Mouse (Mus musculus): ENCODE data around the gene Xlr5b.
"Not testable (repeated sequence)": the region's sequence is repeated elsewhere in the genome, so short reads cannot be mapped to it uniquely, and the experiment has no call there.

Gene Xlr5b

DNA sequence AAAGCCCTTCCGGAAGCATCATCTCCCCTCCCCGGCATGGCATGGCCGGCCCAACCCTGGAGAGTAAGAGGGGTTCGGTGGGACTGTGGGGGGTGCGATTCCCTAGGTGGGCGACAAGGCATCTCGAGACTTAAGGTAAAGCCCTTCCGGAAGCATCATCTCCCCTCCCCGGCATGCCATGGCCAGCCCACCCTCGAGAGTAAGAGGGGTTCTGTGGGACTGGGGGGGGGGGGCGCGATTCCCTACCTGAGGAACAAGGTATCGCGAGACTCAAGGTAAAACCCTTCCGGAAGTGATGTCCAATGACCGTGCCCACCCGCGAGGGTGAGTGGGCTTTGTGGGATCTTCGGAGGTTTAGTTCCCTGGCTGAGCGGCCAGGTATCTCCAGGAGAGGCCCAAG lies at the start of gene Xlr5b:
Gene Xlr5b (plus strand): TSS at position 301 of the 400 bp plus-strand sequence.
- not testable (repeated sequence) for DNase-seq (ENCODE audit: extremely low read depth, low read depth, low spot score)

DNA sequence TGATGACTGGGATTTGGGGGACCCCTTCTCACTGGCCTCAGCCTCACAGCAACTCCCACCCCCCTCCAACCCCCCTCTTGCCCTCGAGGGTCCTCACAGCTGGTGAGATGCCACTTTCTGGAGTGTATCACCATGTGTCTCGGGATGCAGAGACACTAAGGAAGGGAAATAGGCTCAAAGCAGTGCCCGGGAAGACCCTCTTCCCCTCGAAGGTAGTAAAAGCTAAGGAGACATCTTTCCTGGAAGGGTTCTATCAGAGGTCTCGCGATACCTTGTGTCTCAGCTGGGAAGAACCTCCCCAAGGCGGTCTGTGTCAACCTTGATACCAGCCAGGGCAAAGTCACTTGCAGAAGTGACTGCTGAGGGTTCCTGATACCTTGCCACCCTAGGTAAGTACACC lies 31.8 kb upstream of the Xlr5b start, which contains the start of gene Gm14685:
Gene Gm14685 (plus strand): TSS at position 301 of the 400 bp plus-strand sequence.
- DNase-seq (ENCODE audit: extremely low read depth, low read depth, low spot score), result not testable (repeated sequence)

DNA sequence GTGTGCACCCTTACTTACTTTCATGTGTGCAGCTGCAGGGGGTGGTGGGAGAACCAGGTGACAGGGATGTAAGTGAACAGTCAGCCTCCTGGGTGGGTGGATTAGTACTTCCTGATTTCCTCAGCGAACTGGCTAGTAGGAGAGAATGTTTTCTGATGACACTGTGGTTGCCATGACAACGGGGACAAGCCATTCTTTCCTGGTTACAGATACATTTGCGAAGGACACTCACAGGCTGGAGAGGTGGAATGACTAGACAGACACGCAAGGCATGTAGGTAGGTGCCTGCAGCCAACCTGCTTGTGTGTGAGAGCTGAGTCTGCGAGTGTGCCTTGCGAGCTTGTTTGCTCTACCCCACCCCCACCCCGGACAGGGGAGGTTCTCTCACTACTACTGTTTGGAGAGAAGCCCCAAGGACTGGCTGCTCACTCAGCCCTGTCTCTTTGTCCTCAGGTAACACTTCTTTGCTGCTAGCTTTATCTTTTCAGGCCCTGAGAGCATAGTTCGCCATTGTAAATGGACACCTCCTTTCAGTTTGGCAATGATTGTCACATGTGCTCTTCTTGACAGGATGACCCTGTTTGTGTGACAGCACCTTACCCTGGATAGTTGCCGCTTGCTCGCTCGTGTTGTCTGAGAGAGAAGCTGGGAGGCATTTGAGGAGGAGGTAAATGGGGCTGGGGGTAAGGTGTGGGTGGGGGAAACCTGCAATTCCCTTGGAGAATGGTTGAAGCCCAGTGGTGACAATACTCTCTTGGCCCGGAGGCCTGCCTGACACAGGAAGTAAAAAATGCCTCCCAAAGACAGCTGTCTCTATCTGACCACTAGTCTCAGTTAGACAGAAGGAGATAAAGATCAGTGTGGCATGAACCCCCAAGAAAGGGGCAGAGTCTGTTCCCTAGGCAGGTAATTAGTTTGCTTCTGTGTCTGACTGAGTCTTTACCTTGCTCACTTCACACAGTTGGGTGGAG lies 25.5 kb upstream of the Xlr5b start:
- not testable (repeated sequence) for DNase-seq (ENCODE audit: extremely low read depth, low read depth, low spot score)

DNA sequence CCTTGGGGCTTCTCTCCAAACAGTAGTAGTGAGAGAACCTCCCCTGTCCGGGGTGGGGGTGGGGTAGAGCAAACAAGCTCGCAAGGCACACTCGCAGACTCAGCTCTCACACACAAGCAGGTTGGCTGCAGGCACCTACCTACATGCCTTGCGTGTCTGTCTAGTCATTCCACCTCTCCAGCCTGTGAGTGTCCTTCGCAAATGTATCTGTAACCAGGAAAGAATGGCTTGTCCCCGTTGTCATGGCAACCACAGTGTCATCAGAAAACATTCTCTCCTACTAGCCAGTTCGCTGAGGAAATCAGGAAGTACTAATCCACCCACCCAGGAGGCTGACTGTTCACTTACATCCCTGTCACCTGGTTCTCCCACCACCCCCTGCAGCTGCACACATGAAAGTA lies 5.4 kb upstream of the Xlr5b start:
- not testable (repeated sequence) for DNase-seq (ENCODE audit: extremely low read depth, low read depth, low spot score)

DNA sequence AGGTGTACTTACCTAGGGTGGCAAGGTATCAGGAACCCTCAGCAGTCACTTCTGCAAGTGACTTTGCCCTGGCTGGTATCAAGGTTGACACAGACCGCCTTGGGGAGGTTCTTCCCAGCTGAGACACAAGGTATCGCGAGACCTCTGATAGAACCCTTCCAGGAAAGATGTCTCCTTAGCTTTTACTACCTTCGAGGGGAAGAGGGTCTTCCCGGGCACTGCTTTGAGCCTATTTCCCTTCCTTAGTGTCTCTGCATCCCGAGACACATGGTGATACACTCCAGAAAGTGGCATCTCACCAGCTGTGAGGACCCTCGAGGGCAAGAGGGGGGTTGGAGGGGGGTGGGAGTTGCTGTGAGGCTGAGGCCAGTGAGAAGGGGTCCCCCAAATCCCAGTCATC lies 754 bp downstream of the Xlr5b start, which contains the start of gene DXBay18:
Gene DXBay18 (minus strand): TSS at position 101 of the 400 bp plus-strand sequence.
- not testable (repeated sequence) for DNase-seq (ENCODE audit: extremely low read depth, low read depth, low spot score)

DNA sequence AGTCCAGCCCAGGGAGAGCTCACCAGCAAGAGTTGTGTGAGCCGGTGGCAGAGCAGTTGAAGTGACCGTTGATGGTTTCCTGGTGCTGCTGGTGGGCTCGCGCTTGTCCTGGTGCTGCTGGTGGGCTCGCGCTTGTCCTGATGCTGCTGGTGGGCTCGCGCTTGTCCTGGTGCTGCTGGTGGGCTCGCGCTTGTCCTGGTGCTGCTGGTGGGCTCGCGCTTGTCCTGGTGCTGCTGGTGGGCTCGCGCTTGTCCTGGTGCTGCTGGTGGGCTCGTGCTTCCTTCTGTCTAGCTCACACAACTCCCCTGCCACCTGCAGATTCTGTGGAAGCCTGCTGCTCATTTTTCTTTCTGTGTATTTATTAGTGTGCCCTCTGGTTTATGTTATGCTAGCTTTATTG lies 28.3 kb downstream of the Xlr5b start, which contains the start of gene Spin2d:
Gene Spin2d (minus strand): TSS at position 101 of the 400 bp plus-strand sequence.
- not testable (repeated sequence) for DNase-seq (ENCODE audit: extremely low read depth, low read depth, low spot score)

DNA sequence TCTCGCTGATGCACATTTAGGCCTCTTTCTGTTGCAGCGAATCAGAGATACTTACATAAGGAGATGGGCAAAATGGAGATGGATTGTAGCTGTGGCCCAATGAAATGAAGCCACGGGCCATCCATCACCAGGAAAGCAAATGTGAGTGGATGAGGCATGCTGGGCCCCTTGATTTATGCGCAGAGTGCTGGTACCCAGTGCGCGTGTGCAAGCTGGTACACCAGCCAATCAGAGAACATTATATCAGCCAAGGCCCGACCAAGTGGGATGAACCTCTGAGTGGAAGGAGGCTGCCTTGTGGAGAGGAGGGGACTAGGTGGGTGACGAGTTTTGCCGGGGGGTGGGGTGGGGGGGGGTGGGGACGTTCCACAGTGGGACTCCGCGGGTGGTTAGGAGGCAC lies 43.3 kb downstream of the Xlr5b start, which contains the start of gene Xlr3b:
Gene Xlr3b (plus strand): TSS at position 274 of the 400 bp plus-strand sequence.
- not testable (repeated sequence) for DNase-seq (ENCODE audit: extremely low read depth, low read depth, low spot score)

Data from fat pad, adult 2 months (tissue).